Mouse (Mus musculus): Measurements from ENCODE around the gene Zc3h7a.
"Not testable (repeated sequence)": the region's sequence is repeated elsewhere in the genome, so short reads cannot be mapped to it uniquely, and the experiment has no call there.

The Zc3h7a gene

DNA sequence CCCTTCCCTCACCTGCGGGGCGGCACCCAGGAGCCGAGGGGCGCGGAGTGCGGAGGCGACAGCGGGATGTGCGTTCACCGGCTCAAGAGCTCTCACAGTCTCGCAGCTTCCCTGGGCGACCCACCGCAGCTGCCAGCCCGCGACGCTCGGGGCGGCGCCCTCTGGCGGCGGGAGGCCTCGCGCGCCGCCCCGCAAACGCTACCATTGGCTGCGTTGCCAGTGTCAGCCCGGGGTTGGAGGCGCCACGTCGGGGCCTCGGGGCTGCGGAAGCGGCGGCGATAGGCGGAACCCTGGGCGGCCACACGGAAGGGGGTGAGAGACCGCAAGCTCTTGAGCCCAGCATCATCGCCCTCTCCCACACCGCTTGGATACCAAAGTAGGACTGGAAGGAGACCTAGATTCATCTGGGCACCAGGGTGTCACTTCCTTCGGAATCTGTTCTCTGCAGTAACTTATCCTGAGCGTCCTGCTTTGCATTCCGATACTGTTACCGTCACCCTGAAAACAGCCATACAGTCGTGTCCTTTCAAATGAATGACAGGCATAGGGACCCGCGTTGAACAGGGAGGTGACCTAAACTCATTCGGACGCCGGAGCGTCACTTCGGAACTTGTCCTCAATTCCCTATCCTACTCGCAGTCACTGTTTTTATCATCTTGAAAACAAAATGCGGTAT lies at the start of gene Zc3h7a:
TSS of gene Zc3h7a (minus strand) at position 186 of the 676 bp plus-strand sequence.
- peak; percentile 94 for DNase-seq

- DNase-seq, result no peak
These were observed 41.6 kb upstream of the Zc3h7a start for GRCm38 (mm10) chr16:11217801-11218200.

GRCm38 (mm10) chr16:11203600-11204390 lies 27.6 kb upstream of the Zc3h7a start:
- DNase-seq, result no peak

- peak; percentile 94 for DNase-seq
These were observed 26.7 kb upstream of the Zc3h7a start, which contains the start of gene Rsl1d1 for GRCm38 (mm10) chr16:11202571-11203554. Rsl1d1 (minus strand) TSS chr16:11203331.

- DNase-seq, result no peak
These were observed 25.7 kb upstream of the Zc3h7a start for GRCm38 (mm10) chr16:11201740-11202394.

DNA sequence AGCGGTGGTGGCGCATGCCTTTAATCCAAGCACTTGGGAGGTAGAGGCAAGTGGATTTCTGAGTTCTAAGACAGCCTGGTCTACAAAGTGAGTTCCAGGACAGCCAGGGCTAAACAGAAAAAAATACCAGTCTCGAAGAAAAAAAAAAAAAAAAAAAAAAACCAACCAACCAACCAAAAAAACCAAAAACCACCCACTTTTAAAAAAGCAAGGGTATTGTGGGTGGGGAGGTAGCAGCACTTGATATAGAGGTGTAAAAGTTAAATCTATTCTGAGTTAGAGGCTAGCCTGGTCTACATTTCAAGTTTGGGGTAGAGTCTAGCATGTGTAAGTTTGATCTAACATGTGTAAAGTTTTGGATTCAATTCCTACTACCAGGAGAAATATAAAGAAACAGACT lies 24.1 kb upstream of the Zc3h7a start:
- no peak for DNase-seq

GRCm38 (mm10) chr16:11198467-11198866 lies 22.3 kb upstream of the Zc3h7a start:
- DNase-seq, result peak; percentile 62

DNA sequence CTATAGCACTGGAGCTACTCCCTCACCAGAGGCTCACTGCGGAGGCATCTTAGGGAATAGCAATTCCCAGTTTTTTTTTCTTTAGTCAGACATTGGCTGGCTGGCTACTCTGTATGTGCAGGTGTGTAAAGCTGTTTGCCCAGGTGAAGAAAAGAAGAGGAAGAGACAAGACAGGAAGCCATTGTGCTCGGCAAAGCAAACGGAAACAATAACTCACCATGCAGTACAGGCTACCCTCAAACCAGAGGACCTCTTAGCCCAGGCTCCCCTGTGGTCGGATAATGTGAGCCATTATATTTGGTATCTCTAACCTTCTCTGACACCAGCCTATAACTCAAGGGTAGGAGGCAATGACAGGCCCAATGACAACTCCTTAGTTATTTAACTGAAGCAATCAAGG lies 20.9 kb upstream of the Zc3h7a start:
- DNase-seq, result no peak

GRCm38 (mm10) chr16:11193231-11193630 lies 17.0 kb upstream of the Zc3h7a start:
- no peak for DNase-seq

- DNase-seq, result no peak
These were observed 14.0 kb upstream of the Zc3h7a start for GRCm38 (mm10) chr16:11190150-11190549.

GRCm38 (mm10) chr16:11177404-11177803 lies 1.2 kb upstream of the Zc3h7a start:
- DNase-seq, result no peak

DNA sequence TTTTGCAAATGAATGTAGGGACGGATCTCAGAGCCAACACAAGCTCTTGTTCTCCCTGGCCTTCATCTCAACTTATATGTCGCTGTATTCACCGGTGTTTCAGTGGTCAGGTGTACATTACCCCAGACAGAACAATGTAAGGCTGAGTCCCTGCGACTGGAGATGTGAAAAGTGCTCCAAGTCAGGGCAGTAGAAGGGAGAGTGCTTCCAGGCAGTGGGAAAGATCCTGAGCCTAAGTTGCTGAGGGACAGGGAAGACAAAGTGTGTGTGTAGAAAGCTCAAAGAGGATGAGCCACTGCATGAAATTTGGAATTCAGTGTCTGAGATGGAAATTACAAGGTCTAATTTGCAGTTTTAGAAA lies 671 bp upstream of the Zc3h7a start:
- no peak for DNase-seq

DNA sequence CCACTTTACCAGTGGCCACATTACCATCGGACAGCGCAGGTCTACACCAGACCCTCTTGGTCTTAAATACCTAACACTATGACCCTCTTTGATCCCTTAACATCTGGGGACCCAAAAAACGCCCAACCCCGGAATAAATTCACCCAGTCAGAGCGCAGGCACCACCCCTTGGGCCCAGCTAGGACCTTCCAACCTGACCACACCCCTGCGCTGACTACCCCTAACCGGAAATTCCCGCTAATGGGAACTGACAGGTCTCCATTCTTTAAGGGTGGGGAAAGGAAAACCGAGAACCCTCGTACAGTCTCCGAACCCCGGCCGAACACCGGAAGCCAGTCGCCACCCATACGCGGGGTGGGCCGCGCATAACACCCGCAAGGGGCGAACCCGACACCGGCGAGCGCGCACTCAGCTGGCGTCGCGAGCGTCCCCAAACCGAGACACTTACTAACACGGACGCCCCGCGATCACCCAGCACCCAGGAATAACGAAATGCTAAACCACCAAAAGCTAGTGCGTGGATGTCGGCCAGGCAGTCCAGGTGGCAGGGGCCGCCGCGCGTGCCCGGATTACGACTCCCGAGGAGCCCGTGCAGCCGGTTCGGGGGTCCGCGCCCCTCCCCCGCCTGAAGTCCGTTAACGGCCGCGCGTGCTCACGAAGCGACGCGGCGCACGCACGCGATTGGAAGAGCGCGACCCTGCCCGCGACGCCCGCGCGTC lies 545 bp downstream of the Zc3h7a start:
- DNase-seq, result peak; percentile 82

GRCm38 (mm10) chr16:11175100-11175488 lies 1.1 kb downstream of the Zc3h7a start:
- DNase-seq, result no peak

DNA sequence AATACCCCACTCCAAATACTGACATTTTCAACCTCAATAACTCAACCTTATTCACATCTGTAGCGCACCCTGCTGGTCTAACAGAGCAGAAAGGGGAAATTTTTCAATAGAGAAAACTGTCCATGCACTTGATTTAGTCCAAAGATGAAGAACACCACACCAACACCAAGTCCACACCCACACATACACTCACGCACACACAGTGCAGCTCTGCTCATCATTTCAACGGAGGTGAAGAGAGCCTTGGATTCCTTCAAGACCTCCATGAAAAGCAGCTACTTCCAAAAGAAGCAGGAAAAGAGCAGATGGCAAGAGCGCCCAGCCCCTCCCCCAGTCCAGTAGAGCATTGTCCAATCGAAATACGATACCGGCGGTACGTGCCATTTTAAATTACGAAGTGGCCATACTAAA lies 1.5 kb downstream of the Zc3h7a start:
- DNase-seq, result peak; percentile 63

DNA sequence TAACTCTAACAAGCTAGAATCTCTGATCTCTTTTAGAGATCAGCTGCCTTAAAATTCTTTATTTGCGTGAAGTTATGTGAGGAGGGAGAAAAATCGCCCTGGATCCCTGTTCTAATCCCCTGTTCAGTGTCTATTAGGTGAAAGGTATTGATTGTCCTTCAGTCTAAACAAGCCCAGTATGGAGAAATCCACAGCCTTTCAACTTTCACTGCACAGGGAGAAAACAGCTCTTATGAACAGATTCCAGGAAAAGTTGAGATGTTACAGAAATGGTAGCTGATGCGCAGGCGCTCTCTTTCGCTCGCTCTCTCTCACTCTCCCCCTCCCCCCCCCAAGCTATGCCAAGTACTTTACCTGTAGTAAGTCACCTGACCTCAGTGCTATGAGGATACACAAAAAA lies 4.5 kb downstream of the Zc3h7a start:
- DNase-seq, result no peak

DNA sequence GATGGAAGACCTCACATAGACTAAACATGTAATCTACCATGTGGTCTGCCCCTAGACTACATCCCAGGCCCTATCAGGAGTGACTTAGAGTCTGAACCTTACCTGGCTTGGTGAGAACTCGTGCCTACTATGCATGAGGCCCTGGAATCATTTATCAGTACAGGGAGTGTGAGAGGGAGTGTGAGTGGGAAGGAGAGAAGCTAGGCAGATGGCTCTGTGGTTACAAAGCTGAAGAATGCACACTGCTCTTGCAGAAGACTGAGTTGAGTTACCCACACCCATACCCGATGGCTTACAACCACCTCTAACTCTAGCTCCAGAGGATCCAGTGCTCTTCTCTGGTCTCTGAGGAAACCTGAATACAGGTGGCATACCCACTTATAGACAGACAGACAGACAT lies 9.8 kb downstream of the Zc3h7a start:
- DNase-seq, result no peak

DNA sequence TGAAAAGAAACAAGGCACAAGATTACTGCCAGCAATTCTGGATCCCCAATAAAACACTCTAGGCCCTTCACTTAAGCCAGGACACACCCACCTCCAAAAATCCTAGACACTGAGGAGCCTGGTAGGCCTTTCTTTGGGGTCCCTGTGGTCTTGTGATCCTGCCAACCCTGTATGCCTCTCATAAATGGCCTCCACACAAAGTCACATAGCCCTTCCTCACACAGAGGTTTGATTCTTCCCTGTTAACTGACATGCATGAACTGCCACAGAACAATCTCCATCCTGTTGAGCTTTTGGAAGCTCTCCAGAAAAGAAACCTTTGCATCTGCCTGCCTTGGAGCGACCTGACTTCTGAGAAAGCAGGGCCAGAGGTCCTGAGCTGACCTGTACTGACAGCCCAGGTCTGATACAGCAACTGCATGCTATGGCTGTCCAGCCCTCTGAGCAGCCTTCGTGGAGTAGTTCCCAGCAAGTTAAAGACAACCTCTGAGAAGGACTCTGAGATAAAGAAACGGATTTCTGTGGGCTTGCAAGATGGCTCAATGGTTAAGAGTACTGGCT lies 11.4 kb downstream of the Zc3h7a start:
- no peak for DNase-seq

DNA sequence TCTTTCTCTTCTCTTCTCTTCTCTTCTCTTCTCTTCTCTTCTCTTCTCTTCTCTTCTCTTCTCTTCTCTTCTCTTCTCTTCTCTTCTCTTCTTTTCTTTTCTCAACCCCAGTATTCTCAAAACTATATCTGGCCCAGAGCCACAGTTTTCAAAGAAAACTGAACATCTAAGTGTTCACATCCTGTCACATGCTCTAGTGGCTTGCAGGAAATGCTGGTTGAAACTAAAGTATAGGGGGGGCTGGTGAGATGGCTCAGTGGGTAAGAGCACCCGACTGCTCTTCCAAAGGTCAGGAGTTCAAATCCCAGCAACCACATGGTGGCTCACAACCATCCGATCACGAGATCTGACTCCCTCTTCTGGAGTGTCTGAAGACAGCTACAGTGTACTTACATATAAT lies 18.5 kb downstream of the Zc3h7a start:
- DNase-seq, result not testable (repeated sequence)

- DNase-seq, result no peak
These were observed 21.7 kb downstream of the Zc3h7a start for GRCm38 (mm10) chr16:11154500-11154899.

- not testable (repeated sequence) for DNase-seq
These were observed 32.3 kb downstream of the Zc3h7a start for GRCm38 (mm10) chr16:11143706-11144483.
